Mouse (Mus musculus): ENCODE measurements around the gene Gmnn. TPM values are rescaled to one million over a fixed set of nuclear protein-coding genes. Genes with fewer than 3 reads are reported as not detected.

The Gmnn gene
- polyA plus RNA-seq, 1 experiment from 2014 or later, result 118 TPM

Other genes with a start within 250 kb of the Gmnn start
- 17.3 and 17.8 TPM in 2 replicates for gene Ripor2, start 179.7 kb downstream of the Gmnn start, polyA plus RNA-seq (2015; fragmentation: Nextera tagmentation; extraction: Ambion mirVana)
- not detected in 2 replicates for gene Armh2, start 20.7 kb downstream of the Gmnn start, polyA plus RNA-seq (2015; fragmentation: Nextera tagmentation; extraction: Ambion mirVana)
- gene BC005537, start 39.7 kb upstream of the Gmnn start, polyA plus RNA-seq (2015; fragmentation: Nextera tagmentation; extraction: Ambion mirVana), result 12.6 and 13.5 TPM in 2 replicates
- gene Acot13, start 69.6 kb upstream of the Gmnn start, polyA plus RNA-seq (2015; fragmentation: Nextera tagmentation; extraction: Ambion mirVana), result 326 and 343 TPM in 2 replicates
- gene Tdp2, start 69.8 kb upstream of the Gmnn start, polyA plus RNA-seq (2015; fragmentation: Nextera tagmentation; extraction: Ambion mirVana), result 31.4 and 33.7 TPM in 2 replicates
- 0.10 TPM in 1 of 2 replicates, not detected in the other for gene D130043K22Rik, start 83.2 kb upstream of the Gmnn start, polyA plus RNA-seq (2015; fragmentation: Nextera tagmentation; extraction: Ambion mirVana)
- gene Aldh5a1, start 175.7 kb upstream of the Gmnn start, polyA plus RNA-seq (2015; fragmentation: Nextera tagmentation; extraction: Ambion mirVana), result 13.4 and 14.0 TPM in 2 replicates
- gene Gpld1, start 181.2 kb upstream of the Gmnn start, polyA plus RNA-seq (2015; fragmentation: Nextera tagmentation; extraction: Ambion mirVana), result 0.25 and 0.55 TPM in 2 replicates

Data from heart, embryonic 16.5 days (tissue).